Mouse (Mus musculus): ENCODE measurements around the gene Acot5.

The Acot5 gene

GRCm38 (mm10) chr12:84119584-84119983 is 50.5 kb downstream of the Acot5 start:
- DNase-seq (ENCODE audit: low read depth, low spot score), result no peak

Measured in ES-CJ7 (cell line).